Comparison of ENCODE assay signal across 9 mouse cellular contexts in the genomic region with DNA sequence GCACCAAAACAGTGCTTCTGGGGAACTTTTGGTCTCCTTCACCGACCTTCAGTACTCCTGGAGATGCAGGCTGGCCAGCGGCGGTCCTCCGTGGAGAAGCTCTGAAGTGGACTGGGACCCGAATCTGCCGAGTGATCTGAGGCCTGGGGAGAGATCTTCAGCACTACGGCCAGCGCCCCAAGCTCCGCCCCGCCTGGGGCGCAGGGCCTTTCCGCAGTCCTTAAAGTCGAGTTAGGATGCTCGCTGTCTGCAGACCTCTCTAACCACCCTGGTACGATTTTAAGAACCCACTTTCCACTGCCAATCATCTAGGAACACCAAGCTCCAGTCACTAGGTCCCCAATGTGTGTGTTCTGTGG. TPM values are rescaled to one million over a fixed set of nuclear protein-coding genes. Genes with fewer than 3 reads are reported as not detected.
DNase-seq lines count a peak whose midpoint lies in the region; ATAC-seq lines count a peak whose summit lies in the region.
"Had no signal": no experiment of that assay in that cellular context is flagged by ENCODE, and none has a peak within 500 bp of the region (broad histone marks: within the 10 kb centered on the region; RNA-seq: fewer than 3 reads in every experiment).

No protein-coding gene starts in this region.

- H3K4me2 ChIP-seq in embryonic facial prominence, embryonic 11.5 days (ENCODE audit: low read depth, low read length) = peak overlapping the region; percentile 27

- no peaks in the 10 kb centered on the region for H3K36me3 ChIP-seq in embryonic facial prominence, embryonic 11.5 days (replicated peaks; ENCODE audit: control insufficient read depth, insufficient read depth, low read depth, low read length)

- H3K27ac ChIP-seq in embryonic facial prominence, embryonic 11.5 days (replicated peaks; ENCODE audit: low read depth, low read length) = no peak overlapping the region

- peak; percentile 37; the same call in 1 of the 2 replicates for ATAC-seq in embryonic facial prominence, embryonic 11.5 days (replicated peaks; ENCODE audit: insufficient number of reproducible peaks, low FRiP score, low TSS enrichment, low read depth)
- ATAC-seq in CD4-positive, CD25-positive, alpha-beta regulatory T cell, adult 4 months = no peak

- H3K27me3 ChIP-seq in embryonic facial prominence, embryonic 11.5 days (ENCODE audit: control insufficient read depth, insufficient read depth, low read length) = peaks cover 45% of the 10 kb centered on the region

- DNase-seq in cerebellum, postnatal 10 days = peak; percentile 20 to 38
- DNase-seq in cerebellum, adult 11-12 months = no peak
- peak; percentile 24 for DNase-seq in 3134 (ENCODE audit: extremely low read depth, insufficient read length, low spot score)
- DNase-seq in embryonic facial prominence, embryonic 11.5 days (ENCODE audit: low spot score) = peak; percentile 81
- peak; percentile 42 for DNase-seq in hindlimb bud, embryonic 11.5 days (ENCODE audit: extremely low spot score, low read depth, low spot score)
- peak; percentile 82 for DNase-seq in mesoderm, embryonic 11.5 days (ENCODE audit: low read depth, low spot score)
- DNase-seq in layer of hippocampus, adult 9-11 months = no peak

- H3K9me3 ChIP-seq in embryonic facial prominence, embryonic 11.5 days (replicated peaks; ENCODE audit: control insufficient read depth, low read length) = no peaks in the 10 kb centered on the region

- under 1% methylated on average over 15 of the region's 15 CpGs for WGBS in embryonic facial prominence, embryonic 11.5 days

- H3K4me3 ChIP-seq in embryonic facial prominence, embryonic 11.5 days (ENCODE audit: low read depth, low read length) = 0 out of 2 replicates have a peak overlapping the region, but pooled peaks have one; percentile 15

- H3K9ac ChIP-seq in embryonic facial prominence, embryonic 11.5 days (replicated peaks; ENCODE audit: low read length) = no peak overlapping the region

- H3K4me1 ChIP-seq in embryonic facial prominence, embryonic 11.5 days (ENCODE audit: control insufficient read depth, insufficient read depth, low read length) = no peaks in the 10 kb centered on the region

RNA-seq across cellular contexts. Expression of a gene that starts 9.3 kb away (rescaled TPM):
- polyA plus RNA-seq in embryonic facial prominence, embryonic 11.5 days (2014; fragmentation: Nextera tagmentation; extraction: Ambion mirVana) = 0.79 and 1.4 TPM in 2 replicates
- polyA plus RNA-seq in CD4-positive, CD25-positive, alpha-beta regulatory T cell, adult 4 months (2017; shearing (Covaris generic)) = not detected
- polyA plus RNA-seq: small intestine, adult 2 months had no signal

Comparison
In these comparisons a context has a peak if more than half of its experiments do, and no peak if none do; other contexts are left out.
1. DNase-seq: peak in cerebellum, postnatal 10 days (2 of 2), 3134 (single experiment), embryonic facial prominence, embryonic 11.5 days (single experiment), hindlimb bud, embryonic 11.5 days (single experiment) and mesoderm, embryonic 11.5 days (single experiment); none in cerebellum, adult 11-12 months (single experiment) and layer of hippocampus, adult 9-11 months (single experiment).